Mouse (Mus musculus) cerebellum, adult (tissue): Measurements from ENCODE around the gene Tnrc6c.
"Not testable (repeated sequence)": the region's sequence is repeated elsewhere in the genome, so short reads cannot be mapped to it uniquely, and the experiment has no call there.

ENCODE experiments used
- ATAC-seq: cut with Nextera tagmentation; 2 replicates; pipeline ENCODE4 v1.9.2; 2017; ENCODE audit warnings: mild to moderate bottlenecking, moderate library complexity, mixed read lengths; ENCODE audit not compliant: insufficient number of reproducible peaks, low FRiP score, low TSS enrichment

Tnrc6c gene

DNA sequence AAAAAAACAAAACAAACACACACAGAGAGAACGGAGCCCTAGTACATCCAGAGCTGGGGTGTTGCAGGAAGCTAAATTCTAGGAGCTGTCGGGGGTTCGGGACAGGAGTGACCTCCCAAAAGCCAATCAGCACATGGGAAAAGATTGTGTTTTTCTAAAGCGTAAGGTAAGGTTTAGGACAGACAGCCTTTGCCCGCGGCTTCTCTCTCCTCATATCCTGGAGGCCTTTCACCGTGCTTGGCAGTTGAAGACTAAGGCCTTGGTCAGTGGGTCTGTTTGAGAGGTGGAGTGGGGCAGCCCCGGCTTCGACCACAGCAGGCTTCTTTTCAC is 128.6 kb downstream of the Tnrc6c start:
- no peak for ATAC-seq

DNA sequence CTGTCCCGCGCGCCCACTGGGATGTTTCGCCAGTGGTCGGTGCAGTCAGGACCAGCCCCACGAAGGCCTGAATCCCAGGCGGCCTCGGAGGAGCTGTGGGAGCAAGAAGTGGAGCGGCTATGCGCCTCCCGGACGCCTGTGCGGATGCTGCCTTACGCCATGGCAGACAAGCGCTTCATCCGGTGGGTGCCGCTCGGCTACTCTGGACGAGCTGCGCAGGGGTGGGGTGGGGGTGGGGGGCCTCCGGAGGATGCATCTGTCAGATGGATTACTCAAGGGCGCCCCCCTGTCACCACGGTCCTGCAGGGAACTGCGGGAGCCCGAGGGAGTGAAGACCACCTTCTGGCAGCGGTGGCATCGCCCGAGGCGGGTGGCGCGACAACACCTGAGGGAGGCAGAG is 129.0 kb downstream of the Tnrc6c start:
- ATAC-seq: no peak

DNA sequence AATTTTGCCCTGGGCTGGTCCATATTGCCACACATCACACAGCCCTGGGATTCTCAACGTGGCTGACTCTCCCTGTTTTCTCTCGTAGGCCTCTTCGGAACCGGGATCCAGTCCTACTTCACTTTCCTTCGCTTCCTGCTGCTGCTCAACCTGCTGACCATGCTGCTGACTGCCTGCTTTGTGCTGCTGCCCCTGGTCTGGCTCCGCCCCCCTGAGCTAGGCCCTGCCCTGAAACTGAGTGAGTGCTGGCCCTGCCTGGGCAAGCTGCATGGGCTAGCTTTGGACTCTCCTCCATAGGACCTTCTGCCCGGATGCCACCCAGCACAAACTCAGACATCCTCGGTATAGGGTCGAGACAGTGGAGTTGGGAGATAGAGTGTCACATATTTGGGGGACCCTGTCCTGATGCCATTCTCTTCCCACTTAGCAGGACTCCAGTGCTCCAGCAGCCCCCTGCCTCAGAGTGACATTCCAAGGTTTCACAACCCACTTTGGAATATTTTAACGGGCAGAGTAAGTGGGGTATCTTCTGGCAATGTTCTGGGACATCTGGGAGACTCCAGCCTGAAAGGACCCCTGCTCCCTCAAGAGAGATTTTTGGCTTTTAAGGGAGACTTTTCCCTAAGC is 129.7 kb downstream of the Tnrc6c start:
- no peak for ATAC-seq

DNA sequence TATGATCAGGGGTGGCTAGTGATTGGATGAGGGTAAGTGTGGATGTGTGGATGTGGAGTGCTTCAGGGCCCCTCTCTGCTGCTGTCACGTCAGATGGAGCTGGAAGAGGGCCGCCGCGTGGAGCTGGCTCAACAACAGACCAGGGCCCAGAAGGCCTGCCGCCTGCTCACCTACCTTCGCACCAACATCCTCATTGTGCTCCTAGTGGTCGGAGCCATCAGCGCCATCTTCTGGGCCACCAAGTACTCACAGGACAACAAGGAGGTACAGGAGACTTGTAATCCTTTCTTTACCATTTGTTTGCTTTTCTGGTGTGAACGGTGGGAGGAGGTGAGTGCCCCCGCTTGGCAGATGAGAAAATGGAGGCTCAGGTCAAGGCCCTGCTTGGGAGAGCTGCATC is 132.2 kb downstream of the Tnrc6c start:
- no peak for ATAC-seq

DNA sequence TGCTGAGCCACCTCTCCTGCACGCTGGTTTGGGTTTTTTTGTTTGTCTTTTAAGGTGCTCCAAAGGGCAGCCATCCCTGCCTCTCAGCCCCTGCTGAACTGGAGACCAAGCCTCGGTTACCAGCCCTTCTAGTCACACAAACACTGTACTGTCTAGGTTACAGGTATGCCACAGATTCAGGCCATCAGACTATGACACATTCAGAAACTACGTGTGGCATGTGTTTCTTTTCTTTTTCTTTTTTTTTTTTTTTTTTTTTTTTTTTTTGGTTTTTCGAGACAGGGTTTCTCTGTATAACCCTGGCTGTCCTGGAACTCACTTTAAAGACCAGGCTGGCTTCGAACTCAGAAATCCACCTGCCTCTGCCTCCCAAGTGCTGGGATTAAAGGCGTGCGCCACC is 134.4 kb downstream of the Tnrc6c start:
- ATAC-seq: not testable (repeated sequence)

DNA sequence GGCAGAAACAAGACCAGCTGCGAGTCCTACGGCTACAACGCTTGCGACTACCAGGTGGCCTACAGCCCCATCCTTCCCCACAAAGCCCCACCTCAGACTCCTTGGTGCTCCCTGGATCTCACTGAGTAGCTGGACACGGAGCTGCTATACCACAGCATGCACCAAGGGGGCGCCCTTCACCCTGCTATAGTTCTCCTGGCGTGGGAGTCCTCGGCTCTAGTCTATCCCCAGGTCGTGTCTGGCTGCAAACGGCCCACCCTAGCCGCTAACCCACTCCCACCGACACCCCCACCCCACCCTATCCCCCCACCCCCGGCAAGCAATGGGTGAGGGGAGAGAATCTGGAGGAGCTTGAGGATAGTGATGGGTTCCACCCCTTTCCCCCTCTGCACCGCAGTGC is 136.2 kb downstream of the Tnrc6c start:
- no peak for ATAC-seq

DNA sequence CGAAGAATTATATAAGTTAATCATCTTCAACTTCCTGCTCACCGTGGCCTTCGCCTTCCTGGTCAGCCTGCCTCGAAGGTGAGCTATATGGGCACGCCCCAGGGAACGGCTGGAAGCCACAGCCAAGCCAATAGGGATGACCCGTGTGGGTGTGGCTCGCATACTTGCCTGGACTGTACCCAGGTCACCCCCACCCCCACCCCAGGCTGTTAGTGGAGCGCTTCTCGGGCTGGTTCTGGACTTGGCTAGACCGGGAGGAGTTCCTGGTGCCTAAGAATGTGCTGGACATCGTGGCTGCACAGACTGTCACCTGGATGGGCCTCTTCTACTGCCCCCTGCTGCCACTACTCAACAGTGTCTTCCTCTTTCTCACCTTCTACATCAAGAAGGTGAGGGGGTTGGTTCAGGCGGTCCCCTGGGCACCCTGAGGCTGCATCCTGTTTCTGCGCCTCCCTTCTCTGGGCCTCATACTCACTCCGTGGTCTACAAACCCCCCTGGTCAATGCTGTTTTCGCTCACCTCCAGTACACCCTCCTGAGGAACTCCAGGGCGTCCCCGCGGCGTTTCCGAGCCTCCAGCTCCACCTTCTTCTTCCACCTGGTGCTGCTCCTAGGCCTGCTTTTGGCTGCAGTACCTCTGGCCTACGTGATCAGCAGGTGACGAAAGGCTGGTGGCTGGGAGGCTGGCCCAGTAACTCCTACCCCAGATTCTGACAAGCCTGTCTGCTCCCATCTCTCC is 136.8 kb downstream of the Tnrc6c start:
- ATAC-seq: no peak

DNA sequence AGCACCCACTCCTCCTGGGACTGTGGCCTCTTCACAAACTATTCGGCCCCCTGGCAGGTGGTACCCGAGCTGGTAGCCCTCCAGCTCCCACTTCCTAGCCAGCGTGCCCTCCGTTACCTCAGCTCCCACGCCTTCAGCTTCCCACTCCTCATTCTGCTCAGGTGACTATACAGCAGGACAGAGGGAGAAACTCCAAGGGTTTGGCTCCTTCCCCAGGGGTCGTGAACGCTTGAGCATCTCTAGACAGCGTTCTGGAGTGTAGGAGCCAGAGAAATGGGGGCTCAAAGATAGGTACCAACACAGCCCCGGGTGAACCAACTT is 137.3 kb downstream of the Tnrc6c start:
- ATAC-seq: no peak

DNA sequence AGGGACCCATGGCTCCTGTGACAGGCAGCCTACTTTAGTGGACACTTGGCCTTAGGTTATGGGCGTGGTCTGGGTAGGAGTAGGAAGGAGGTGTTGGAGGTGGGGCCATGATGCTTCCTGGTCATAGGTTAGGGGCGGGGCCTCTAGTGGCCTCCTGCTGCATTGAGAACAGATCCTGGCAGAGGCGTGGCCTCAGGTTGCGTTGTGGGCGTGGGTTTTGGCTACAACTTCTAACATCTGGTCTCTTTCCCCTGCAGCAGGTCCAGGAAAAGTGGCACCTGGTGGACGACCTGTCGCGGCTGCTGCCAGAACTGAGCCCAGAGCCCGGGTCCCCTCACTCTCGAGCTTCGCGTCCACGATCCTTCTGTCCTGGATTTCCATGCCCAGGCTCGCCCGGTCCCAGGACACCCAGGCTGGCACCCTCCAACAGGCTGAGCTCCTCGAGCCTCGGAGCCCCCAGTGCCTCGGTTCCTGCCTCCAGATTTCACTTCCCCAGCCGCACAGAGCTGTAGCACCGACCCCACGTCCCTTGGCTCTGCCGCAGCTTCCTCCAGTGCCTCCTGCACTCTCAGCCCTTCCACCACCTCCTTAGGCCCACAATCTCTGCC is 138.3 kb downstream of the Tnrc6c start:
- ATAC-seq: no peak

DNA sequence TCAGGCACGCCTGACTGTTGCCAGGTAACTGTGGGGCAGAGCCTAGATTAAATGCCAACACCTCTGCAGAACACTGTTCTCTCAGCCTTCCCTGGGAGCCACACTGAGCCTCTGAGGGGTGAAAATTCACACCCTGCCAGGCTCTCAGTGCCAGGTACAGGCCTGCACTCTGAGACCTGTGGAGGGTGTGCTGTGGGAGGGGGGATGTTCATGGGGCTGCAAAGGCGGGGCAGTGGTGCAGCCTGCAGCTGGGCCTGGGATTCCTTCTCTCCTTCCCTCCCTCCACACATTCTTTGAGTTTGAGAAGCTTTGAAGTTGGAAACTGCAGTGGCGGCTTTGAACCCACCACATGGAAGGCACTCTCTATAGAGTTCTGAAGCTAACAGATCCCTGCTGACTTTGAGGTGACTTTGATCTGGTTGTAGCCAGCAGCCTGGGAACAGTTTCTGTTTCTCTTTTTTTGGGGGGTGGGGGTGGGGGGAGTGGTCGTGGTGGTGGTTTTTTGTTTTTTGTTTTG is 140.0 kb downstream of the Tnrc6c start:
- no peak for ATAC-seq

DNA sequence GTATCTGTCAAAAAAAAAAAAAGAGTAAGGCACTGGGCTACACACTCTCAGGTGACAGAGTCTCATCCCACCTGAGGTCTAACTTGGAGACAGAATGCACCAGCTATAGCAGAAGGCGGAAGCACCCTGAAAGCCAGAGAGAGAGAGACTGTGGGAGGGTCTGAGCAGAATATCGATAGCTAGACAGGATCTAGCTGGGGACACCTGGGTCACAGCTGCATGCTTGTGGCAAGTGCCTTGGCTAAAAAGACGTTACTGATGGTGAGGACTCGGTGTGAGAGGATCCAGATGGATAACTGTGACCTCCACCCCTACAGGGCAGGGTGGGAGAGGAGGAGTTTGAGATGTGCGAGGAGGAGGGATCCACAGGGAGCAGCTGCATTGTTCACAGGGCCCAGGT is 142.9 kb downstream of the Tnrc6c start:
- no peak for ATAC-seq

DNA sequence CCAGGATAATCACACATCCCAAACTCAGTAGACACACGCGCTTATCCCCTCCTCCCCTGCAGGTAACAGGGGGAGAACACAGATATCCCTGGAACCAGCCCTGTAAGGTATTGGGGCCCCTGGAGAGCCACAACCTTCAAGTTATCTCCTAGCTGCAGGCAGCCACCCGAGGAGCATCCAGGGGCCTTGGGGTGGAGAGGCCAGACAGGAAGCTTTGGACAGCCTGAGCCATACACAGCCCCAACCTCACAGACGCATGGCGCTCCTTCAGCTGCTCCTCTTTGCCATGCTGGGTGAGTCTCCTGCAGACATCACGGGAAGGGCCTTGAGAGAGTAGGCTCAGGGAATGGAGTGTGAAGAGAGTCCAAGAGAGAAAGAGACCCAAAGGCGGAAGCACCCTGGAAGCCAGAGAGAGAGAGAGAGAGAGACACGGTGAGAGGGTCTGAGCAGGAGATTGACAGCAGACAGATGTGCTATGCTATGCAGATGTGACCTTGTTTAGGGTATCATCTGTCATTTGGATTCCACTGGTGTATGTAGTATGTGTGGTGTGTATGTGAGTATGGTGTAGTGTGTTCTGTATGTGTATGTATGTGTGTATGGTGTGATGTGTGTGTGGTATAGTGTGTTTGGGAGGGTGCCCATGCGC is 143.5 kb downstream of the Tnrc6c start, which contains the start of gene 6030468B19Rik:
Gene 6030468B19Rik (plus strand): TSS at position 150 of the 649 bp plus-strand sequence.
- ATAC-seq: no peak

DNA sequence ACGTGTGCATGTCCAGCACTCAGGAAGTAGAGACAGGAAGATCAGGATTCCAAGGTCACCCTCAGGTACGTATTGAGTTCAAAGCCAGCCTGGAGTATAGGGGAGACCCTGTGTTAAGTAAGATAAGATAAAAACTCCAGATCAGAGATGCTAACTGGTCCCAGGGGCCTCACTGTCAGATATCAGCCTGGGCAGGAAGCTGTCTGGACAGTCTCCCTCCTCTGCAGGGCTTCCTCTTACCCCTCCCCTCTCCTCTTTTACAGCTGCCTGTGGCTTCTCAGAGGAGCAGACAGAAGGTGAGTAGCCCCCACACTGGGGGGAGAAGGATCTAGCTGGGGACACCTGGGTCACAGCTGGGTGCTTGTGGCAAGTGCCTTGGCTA is 144.1 kb downstream of the Tnrc6c start:
- ATAC-seq: no peak

DNA sequence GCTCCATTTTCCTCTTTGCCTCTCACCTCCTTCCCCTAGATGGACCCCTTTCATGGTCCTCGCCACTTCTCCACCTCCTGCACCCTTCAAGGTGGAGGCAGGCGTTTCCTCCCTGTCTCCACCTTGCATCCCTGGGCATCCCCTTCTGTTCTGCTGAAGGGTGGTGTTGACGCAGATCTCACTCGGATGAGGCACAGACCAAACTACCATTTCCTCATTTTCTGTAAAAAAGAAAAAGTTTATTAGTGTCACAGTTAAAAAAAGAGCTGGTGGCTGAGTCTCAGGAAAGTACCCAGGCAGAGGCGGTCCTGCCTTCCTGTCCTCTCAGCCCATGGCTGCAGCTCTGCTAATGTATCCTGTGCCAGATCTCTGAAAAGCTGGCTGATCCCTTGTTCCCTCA is 145.1 kb downstream of the Tnrc6c start:
- ATAC-seq: no peak

DNA sequence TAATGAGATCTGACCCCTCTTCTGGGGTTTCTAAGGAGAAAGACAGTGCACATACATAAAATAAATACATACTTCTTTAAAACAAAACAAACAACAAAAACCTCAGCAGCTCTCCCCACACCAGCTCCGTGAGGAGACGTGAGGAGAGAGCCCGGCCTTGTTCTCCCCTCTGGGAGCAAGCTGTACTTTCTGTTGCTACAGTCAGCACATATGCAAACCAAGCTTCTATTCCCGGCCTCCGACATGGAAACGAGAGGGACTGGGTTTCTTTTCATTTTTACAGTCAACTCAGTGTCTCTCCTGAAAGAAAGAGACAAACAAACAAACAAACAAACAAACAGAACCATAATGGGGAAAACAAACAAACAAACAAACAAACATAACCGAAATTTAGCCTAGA is 145.9 kb downstream of the Tnrc6c start:
- no peak for ATAC-seq

DNA sequence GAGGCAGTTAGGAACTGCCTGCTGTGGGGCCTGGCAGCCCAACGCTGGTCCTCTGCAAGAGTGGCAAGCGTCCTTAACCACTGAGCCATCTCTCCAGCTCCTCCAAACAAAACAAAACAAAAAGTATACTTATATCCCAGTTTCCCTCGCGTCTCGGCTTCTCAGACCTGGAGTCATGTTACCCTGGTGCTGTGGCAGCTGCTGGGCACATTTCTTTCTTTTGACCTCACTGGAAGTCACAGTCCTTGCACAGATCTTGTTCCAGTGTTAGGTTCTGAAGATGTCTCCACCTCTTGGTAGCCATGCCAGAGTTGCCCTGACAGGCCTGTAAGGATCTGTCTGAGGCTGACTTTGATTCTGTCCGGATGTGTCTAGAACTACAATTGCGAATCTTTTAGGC is 147.6 kb downstream of the Tnrc6c start:
- ATAC-seq: no peak

DNA sequence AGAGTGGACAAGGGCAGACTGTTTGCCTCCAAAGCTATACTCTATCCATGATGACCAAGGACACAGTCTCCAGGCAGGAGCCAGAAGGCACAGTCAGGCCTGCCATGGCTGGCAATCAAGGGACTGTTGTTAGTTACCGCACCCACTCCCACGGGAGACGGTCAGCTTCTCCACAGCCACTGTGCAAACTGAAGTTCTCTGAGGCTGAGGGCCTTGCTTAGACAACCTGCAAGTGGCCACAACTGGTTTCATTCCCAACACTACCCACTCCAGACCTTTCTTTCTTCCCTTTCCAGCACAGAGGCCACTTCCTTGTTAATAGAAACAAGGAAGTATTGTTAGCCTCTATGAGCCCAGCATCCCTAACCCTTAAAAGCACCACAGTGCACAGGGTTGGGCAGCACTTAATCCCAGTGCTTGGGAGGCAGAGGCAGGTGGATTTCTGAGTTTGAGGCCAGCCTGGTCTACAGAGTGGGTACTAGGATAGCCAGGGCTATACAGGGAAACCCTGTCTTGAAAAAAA is 149.1 kb downstream of the Tnrc6c start:
- no peak for ATAC-seq

DNA sequence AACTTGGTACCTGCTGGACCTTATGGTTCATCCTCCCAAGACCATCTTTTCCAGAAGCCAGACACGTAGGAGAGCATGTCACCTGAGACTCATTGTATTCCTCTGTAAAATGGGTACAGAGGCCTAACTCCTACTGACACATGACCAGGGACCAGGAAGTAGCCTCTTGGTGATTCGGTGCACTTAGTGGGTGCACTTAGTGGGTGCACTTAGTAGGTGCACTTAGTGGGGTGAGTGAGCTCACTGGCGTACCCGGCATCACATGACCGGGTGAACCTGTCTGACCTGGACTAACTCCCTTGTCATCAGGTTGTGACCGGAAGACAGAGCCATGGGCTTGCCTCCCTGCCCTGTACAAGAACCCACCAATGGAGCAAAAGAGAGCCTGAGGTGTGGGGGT is 152.7 kb downstream of the Tnrc6c start:
- ATAC-seq: no peak

DNA sequence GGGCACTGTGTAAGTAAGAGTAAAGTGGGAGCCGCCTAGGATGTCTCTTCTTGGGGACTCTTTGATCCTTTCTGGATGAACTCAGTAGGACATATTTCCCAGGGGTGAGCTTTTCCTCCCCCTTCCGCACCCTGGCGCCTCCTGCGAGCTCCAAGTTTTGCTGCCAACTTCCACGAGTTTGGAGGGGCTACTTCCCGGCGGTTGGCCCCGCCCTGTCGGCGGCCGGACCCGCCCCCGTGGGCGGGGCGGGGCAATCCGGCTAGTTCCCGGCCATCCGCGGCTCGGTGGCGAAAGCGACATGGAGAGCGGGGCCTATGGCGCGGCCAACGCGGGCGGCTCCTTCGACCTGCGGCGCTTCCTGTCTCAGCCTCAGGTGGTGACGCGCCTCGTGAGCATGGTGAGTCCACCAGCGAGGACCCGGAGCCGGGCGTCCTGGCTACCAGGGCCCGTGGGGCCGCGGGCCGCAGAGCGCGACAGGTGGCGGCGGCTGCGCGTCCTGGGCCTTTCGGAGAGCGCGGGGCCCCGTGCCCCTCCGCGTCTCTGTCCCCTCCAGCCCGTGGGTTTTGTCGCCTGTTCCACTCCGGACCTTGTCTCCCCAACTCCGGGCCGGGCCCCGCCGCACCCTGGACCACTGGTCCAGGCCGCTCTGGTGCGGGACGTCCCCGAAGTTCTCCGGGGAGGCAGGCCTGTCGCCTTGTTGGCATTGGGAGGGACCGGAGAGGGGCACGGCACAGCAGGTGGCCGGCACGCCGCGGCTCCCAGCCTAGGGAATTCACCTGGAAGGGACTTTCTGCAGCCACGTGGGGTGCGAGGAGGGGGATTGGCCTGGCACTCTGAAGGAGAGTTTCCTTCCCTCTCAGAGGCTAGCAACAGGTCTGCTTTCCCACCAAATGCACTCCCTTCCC is 155.6 kb downstream of the Tnrc6c start, which contains the start of the genes Gm20708 and Syngr2:
Gene Gm20708 (plus strand): TSS at position 262 of the 905 bp plus-strand sequence.
Gene Syngr2 (plus strand): TSS at position 262 of the 905 bp plus-strand sequence.
- ATAC-seq: no peak
